Mouse (Mus musculus) gonadal fat pad, adult 2 months (tissue): ENCODE results near the gene Wdr18. TPM values are rescaled to one million over a fixed set of nuclear protein-coding genes. Genes with fewer than 3 reads are reported as not detected.

Experiments used
- DNase-seq: peaks from one replicate; pipeline ENCODE4 v3.0.0-alpha.2; 2012; ENCODE audit warnings: low read depth
- polyA plus RNA-seq: library from polyadenylated mRNA; depleted of rRNA; stranded (reverse); fragments of >200 nt; gene quantifications from 2 replicates; pipeline ENCODE4 v1.2.3, GENCODE M21; 2012; rRNA removed

Wdr18 gene
- polyA plus RNA-seq, 1 experiment = 42.6 TPM

DNA sequence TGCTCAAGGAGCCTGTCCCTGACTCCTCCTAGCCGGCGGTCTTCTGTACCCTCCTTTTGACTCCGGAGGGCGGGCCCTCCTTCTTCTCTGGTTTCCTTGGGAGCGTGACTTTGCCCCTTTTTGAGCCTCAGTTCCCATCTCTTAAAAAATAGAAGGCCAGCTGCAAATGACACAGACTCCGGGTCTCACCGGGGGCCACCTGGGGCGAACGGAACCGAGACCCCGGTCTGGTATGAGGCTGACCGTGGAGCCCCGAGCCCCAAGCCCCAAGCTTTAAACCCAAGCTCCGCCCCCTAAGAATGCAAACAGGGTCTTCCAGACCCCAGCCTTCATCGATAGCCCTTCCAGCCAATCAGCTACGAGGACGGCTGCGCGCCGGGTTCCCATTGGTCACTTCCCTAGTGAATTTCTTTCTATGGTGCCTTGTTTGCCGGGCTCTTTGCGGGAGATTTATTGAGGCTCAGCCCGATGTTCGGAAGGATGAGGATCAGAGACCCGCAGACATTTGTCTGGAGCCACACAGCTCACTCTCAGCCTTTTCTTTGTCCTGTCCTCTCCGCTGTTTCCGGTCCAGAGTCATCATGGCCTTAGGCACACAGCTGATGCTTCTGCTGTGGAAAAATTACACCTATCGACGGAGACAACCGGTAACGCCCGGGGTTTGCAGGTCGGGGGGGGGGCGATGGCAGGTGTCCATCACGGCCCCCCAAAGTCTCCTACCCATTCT lies 37.2 kb downstream of the Wdr18 start:
- DNase-seq = no peak

DNA sequence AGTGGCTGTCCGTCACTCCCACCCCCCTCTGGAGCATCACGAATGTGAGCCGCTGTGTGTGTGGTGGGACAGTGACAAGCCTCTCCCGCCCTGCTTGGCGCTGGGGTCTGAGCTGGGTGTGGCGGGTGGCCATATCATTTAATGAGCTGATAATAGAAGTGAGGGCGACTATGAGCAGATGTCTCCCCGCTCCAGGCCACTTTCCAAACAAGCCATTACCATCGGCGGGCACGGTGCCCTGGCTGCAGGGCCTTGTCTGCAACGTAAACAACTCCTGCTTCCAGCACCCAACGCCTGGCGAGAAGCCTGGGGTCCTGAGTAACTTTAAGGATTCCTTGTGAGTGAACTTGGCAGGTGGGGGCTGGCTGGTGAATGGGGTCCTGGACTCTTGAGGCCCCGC lies 37.9 kb downstream of the Wdr18 start:
- no peak for DNase-seq

DNA sequence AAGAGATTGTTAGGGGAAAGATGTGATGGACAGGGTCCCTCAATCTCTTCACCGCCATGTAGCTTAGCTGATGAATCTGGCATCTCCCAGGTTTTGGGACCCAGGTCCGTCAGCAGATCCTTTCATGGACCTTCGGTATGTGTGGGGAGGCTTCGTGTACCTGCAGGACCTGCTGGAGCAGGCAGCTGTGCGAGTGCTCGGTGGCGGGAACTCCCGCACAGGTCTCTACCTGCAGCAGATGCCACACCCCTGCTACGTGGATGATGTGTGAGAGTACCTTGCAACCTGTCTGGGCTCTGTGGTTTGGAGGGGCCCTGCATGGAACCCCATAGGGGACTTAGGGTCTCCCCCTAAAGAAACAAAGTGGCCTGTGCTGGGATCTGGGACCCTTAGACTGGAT lies 42.0 kb downstream of the Wdr18 start:
- DNase-seq = no peak

DNA sequence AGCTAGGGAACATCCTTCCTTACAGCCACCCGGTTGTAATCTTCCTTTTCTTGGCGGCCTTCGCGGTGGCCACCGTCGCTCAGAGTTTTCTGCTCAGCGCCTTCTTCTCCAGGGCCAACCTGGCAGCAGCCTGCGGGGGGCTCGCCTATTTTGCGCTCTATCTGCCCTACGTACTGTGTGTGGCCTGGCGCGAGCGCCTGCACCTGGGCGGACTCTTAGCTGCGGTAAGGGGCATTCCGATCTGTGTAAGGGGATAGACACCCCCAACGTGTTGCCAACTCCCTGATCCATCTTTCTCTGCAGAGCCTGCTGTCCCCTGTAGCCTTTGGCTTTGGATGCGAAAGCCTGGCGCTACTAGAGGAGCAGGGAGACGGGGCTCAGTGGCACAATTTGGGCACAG lies 42.9 kb downstream of the Wdr18 start:
- no peak for DNase-seq

DNA sequence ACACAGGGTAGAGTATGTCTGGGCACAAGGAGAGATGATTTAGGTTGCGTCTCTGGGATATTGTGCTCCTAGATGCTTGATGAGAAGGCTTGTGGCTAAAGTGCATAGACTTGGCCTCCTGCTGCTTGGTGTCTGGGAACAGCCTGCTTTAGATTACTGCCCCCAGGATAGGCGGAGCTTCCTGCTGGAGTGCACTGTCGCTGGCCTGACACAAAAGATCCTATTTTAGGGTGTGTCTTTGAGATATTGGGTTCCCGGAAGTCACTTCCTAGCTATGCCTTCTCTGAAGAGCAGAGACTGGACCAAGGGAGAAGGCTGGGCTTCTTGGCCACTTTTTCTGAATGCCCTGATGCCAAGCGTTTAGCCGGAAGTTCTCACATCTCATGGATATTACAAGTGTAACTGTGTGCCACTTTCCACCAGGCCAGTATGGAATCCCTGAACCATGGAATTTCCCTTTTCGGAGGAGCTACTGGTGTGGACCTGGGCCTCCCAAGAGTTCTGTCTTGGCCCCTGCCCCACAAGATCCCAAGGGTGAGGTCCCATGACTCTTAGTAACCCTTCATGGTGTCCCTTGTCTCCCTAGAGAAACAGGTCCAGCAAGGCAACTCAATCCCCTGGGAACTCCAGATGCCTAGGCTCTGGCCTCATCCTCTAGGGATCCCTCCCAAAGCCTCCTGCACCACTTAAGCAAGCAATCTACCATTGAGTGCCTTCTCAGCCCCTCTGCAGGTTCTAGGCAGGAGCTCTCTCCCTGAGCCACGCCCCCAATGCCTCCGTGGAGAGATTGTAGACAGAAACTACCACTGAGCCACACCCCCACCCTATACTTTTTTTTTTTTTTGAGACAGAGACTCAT lies 43.7 kb downstream of the Wdr18 start:
- no peak for DNase-seq

DNA sequence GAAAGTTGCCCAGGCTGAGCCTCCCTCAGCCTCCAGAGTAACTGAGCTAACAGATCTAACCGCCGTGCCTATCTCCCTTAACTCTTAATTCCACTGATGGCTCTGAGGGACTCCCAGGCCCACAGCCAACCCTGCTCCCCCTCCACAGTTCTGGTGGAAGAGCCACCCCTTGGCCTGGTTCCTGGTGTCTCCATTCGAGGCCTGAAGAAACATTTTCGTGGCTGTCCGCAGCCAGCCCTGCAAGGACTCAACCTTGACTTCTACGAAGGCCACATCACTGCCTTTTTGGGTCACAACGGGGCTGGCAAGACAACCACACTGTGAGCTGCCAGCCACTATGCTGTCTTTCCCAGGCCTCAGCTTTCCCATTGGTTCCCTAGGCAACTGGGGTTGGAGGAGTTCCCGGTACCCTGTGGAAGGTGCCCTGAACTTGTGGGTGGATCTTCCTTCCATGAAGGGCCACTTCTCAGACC lies 44.3 kb downstream of the Wdr18 start:
- DNase-seq = no peak

DNA sequence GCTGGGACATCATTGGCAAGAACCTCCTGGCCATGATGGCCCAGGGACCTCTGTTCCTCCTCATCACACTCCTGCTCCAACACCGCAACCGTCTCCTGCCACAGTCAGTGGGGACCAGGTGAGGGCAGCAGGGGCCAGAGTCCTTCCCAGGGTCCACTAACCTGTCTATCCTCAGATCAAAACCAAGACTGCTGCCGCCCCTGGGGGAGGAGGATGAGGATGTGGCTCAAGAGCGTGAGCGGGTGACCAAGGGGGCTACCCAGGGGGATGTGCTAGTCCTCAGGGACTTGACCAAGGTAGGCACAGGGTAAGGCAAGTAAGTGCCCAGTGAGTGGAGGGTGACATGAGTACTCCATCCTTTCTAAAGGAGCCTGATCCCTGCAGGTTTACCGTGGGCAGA lies 51.8 kb downstream of the Wdr18 start:
- no peak for DNase-seq

DNA sequence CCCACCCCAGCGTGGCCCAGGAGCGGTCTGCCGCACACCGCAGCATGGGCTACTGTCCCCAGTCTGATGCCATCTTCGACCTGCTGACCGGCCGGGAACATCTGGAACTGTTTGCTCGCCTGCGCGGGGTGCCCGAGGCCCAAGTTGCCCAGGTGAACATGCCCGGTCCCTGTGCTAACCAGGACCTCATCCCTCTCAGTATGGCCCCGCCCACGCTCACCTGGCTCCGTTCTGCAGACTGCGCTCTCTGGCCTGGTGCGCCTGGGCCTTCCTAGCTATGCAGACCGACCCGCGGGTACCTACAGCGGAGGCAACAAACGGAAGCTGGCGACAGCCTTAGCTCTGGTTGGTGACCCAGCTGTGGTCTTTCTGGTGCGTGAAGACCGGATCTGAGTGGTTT lies 53.7 kb downstream of the Wdr18 start:
- DNase-seq = no peak

DNA sequence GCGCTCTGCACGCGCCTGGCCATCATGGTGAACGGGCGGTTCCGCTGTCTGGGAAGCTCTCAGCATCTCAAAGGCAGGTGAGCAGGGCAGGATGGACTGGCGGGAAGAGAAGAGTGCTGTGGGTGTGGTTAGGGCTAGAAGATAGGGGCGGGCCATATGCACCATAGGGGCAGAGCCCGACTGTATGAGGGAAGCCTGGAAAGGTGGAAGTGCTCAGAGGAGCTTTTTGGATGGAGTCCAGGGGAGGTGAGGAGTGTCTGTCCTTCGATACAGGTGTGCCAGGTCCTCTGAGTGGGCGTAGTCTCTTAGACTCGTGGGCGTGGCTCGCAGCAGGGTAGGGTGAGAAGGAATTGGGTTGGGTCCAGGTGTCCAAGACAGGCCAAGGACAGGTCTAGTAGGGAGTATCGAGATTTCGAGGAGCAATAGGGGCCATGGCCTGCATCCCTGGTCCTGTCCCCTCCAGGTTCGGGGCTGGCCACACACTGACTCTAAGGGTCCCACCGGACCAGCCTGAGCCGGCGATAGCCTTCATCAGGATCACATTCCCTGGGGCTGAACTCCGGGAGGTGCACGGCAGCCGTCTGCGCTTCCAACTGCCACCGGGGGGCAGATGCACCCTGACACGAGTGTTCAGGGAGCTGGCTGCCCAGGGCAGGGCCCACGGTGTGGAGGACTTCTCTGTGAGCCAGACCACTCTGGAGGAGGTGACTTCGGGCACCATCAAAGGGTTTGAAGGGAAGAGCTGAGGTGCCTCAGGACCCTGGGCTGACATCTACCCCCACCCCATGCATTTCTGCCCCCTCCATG lies 54.7 kb downstream of the Wdr18 start:
- DNase-seq = no peak

DNA sequence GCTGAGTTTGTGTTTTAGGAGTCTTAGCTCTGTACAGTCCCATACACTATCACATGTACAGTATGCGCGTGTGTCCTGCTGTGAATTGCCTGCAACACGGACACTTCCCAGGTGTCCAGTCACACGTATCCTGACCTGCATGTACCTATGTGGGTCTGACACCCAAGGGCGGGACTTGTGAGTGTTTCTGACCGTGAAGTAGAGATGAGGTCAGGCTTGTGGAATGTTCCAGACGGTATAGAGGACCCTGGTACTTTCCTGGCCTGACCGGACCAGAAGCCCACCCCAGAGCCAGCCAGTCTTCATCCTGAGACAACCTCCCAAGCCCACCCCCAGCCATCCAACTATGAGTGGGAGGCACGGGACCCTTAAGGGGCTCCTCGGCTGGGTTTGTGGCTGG lies 55.6 kb downstream of the Wdr18 start:
- no peak for DNase-seq

DNA sequence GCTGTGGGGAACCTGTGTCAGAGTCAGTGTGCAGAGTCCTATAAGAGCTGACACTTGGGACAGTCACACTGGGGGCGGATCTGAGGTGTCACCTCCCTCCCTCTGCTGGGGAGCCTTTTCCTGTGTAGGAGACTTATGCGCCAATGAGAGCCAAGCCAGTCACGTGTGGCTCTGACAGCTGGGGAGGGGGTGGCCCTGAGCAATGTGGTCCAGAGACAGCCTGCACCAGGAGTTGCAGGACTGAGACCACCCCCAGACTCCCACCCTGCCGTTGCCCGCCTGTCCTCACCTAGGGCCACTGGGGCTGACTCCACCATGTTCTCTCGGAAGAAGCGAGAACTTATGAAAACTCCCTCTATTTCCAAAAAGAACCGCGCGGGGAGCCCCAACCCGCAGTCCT lies 56.6 kb downstream of the Wdr18 start, which contains the start of gene Arhgap45:
Arhgap45 (plus strand) TSS at position 143 of the 400 bp plus-strand sequence.
- DNase-seq = no peak

DNA sequence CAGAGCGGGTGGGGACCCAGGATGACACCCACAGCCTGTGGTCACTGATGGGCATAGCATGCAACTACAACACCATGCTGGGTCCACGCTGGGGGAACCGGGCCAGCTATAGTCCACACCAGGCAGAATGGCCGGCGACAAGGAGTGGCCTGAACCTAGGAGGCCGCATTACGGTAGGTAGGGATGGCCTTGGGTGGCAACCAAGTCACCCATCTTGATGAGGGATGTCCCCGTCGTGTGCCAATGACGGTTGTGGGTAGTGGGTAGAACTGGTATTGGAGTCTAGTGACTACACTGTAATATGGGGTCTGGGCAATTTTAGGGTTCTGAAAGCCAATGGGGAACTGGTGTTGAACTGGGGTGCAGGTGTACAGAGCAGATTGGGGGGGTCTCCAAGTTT lies 57.0 kb downstream of the Wdr18 start:
- DNase-seq = no peak

DNA sequence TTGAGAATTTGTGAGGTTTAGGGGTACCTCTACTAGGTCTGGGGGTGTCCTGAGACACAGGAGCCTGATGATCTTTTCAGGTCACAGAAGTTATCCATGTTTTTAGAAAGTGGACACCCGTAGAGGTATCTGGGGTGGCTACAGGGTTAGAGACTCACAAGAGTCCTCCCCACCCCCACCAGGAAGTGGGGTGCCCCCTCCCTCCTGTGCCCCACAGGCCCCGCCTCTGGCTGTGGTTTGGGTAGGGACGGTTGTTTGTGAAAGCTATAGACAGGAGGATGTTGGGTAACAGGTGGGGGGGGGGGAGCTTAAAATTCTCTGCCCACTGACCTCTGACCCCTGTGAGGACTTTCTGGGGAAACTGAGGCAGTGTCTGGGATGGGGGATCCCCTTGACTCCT lies 57.4 kb downstream of the Wdr18 start:
- DNase-seq = no peak

DNA sequence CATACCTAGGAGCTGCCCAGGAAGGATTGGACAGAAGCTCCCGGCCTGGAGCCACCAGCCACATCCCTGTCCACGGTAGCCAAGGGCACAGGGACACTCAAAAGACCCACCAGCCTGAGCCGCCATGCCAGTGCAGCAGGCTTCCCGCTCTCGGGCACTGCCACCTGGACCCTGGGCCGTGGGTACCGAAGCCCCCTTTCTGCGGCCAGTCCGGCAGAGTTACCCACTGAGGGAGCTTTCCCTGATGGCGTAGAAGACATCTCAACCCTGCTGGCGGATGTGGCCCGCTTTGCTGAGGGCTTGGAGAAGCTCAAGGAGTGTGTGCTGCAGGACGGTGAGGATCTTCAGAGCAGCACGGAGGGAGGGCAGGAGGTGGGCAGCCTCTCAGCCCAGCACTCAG lies 57.8 kb downstream of the Wdr18 start:
- DNase-seq = no peak

DNA sequence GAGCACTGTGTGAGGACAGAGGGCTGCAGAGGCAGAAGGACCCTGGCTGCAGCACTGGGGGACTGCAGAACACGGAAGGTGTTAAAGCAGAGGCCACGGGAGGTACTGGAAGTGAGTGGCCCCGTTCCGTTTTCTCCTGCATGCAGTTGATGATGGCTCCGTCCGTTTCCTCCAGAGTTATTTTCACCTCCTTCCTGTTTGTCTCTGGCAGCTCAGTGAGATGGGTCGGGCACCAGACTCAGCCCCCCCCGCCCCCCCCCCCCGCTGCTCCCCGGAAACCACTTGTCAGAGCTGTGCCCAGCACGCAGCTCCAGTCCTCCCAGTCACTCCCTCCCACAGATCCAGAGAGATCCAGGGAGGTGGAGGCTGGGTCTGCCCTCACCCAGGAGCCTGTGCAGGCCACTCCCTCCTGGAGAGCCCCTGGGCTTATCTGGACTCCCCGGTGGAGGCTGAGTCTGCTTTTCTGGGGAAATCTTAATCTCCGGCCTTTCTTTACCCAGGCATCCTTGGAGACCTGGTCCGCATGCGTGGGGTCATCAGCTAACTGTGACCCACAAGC lies 58.9 kb downstream of the Wdr18 start:
- no peak for DNase-seq

DNA sequence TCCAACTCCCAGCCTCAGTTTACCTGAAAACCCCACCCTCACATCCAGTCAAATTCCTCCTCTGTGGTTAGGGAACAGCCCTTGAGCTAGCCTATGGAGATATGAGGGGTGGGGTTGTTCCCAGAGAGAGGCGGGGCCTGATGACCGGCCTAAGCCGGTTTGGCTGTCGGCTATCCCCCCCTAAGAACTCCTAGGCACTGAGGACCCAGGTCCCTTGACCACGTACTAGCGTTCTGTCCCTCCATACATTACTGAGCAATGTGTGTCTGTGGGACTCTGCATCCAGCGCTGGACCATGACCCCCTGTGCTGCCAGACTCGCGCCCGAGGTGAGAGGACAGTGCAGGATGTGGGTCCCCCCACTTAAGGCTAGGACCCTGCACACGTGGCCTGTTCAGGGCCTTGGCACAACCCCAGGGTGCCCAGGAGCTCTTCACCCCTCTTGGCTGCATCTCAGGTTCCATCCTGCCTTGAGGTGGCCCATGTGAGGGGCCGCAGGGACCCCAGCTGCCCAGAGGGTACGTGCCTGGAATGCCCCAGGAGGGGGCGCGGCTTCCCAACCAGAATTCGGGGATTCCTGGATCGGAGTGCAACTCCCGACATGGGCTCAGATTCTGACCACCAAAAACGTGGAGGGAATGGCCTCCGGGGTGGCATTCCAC lies 59.6 kb downstream of the Wdr18 start:
- DNase-seq = no peak

Other genes with a start within 250 kb of the Wdr18 start
- 1.6 and 1.8 TPM in 2 replicates for gene Hcn2, start 243.5 kb upstream of the Wdr18 start, polyA plus RNA-seq
- 39.4 and 48.1 TPM in 2 replicates for gene Polrmt, start 213.6 kb upstream of the Wdr18 start, polyA plus RNA-seq
- gene Fgf22, start 205.1 kb upstream of the Wdr18 start, polyA plus RNA-seq = not detected in 2 replicates
- gene Rnf126, start 193.2 kb upstream of the Wdr18 start, polyA plus RNA-seq = 80.0 and 102 TPM in 2 replicates
- 41.0 and 43.3 TPM in 2 replicates for gene Fstl3, start 182.9 kb upstream of the Wdr18 start, polyA plus RNA-seq
- 0.13 and 0.23 TPM in 2 replicates for gene Prss57, start 169.2 kb upstream of the Wdr18 start, polyA plus RNA-seq
- 49.8 and 51.9 TPM in 2 replicates for gene Palm, start 166.6 kb upstream of the Wdr18 start, polyA plus RNA-seq
- 0.59 and 0.86 TPM in 2 replicates for gene Misp, start 139.2 kb upstream of the Wdr18 start, polyA plus RNA-seq
- gene Ptbp1, start 105.7 kb upstream of the Wdr18 start, polyA plus RNA-seq = 207 and 326 TPM in 2 replicates
- 6.6 and 7.0 TPM in 2 replicates for gene Prtn3, start 85.7 kb upstream of the Wdr18 start, polyA plus RNA-seq
- gene Plppr3, start 85.5 kb upstream of the Wdr18 start, polyA plus RNA-seq = 10.3 and 11.5 TPM in 2 replicates
- gene Elane, start 73.9 kb upstream of the Wdr18 start, polyA plus RNA-seq = 0.56 and 0.74 TPM in 2 replicates
- gene Cfd, start 69.3 kb upstream of the Wdr18 start, polyA plus RNA-seq = 6,877 and 11,546 TPM in 2 replicates
- gene Med16, start 51.2 kb upstream of the Wdr18 start, polyA plus RNA-seq = 66.8 and 67.5 TPM in 2 replicates
- gene Gm26602, start 49.3 kb upstream of the Wdr18 start, polyA plus RNA-seq = not detected in 2 replicates
- 7.9 and 8.3 TPM in 2 replicates for gene Kiss1r, start 43.2 kb upstream of the Wdr18 start, polyA plus RNA-seq
- 106 and 120 TPM in 2 replicates for gene R3hdm4, start 38.9 kb upstream of the Wdr18 start, polyA plus RNA-seq
- gene Arid3a, start 33.1 kb upstream of the Wdr18 start, polyA plus RNA-seq = 3.2 and 3.7 TPM in 2 replicates
- gene Grin3b, start 10.6 kb downstream of the Wdr18 start, polyA plus RNA-seq = 0.36 and 0.46 TPM in 2 replicates
- gene Tmem259, start 24.2 kb downstream of the Wdr18 start, polyA plus RNA-seq = 201 and 219 TPM in 2 replicates
- gene Cnn2, start 28.4 kb downstream of the Wdr18 start, polyA plus RNA-seq = 68.5 and 75.3 TPM in 2 replicates
- 5.5 and 8.5 TPM in 2 replicates for gene Abca7, start 36.3 kb downstream of the Wdr18 start, polyA plus RNA-seq
- 16.4 and 20.1 TPM in 2 replicates for gene Arhgap45, start 56.5 kb downstream of the Wdr18 start, polyA plus RNA-seq
- gene Polr2e, start 79.6 kb downstream of the Wdr18 start, polyA plus RNA-seq = 152 and 167 TPM in 2 replicates
- gene Gpx4, start 87.0 kb downstream of the Wdr18 start, polyA plus RNA-seq = 721 and 1,178 TPM in 2 replicates
- gene Sbno2, start 145.4 kb downstream of the Wdr18 start, polyA plus RNA-seq = 32.3 and 38.6 TPM in 2 replicates
- gene Stk11, start 155.7 kb downstream of the Wdr18 start, polyA plus RNA-seq = 108 TPM in 2 replicates
- 561 and 619 TPM in 2 replicates for gene Atp5d, start 178.5 kb downstream of the Wdr18 start, polyA plus RNA-seq
- gene Cbarp, start 180.7 kb downstream of the Wdr18 start, polyA plus RNA-seq = 32.6 and 47.3 TPM in 2 replicates
- 35.1 and 46.4 TPM in 2 replicates for gene Midn, start 188.1 kb downstream of the Wdr18 start, polyA plus RNA-seq
- 159 and 198 TPM in 2 replicates for gene Cirbp, start 205.8 kb downstream of the Wdr18 start, polyA plus RNA-seq
- 9.3 and 13.7 TPM in 2 replicates for gene 1600002K03Rik, start 212.8 kb downstream of the Wdr18 start, polyA plus RNA-seq
- gene Efna2, start 219.3 kb downstream of the Wdr18 start, polyA plus RNA-seq = 3.2 and 4.0 TPM in 2 replicates